Mouse (Mus musculus) Patski (cell line): ENCODE measurements around the gene Mrgprd. TPM values are rescaled to one million over a fixed set of nuclear protein-coding genes. Genes with fewer than 3 reads are reported as not detected.

Source experiments
- ATAC-seq: fragments of 100-300 bp; one replicate; pipeline ENCODE4 v1.8.0; 2021
- CTCF ChIA-PET: fragments of 350-600 bp; sonication (Branson Sonifier 250); formaldehyde crosslinking; loops from one replicate; lab custom pipeline; 2022; ENCODE audit warnings: inconsistent platforms; lab: Charles Lee
- POLR2A ChIA-PET: fragments of 350-600 bp; sonication (Branson Sonifier 250); formaldehyde crosslinking; loops from one replicate; lab custom pipeline; 2022; ENCODE audit warnings: antibody characterized with exemption, inconsistent platforms; lab: Charles Lee
- DNase-seq: peaks from one replicate; pipeline ENCODE4 v3.0.0-alpha.2; 2011; ENCODE audit warnings: low read depth, low spot score
- H3K27me3 ChIP-seq: fragments of 371-371 bp; one replicate; pipeline ENCODE4 v1.5.1; 2021
- CTCF ChIP-seq: fragments of 100-300 bp; IDR thresholded peaks from one replicate; pipeline ENCODE4 v1.5.1; 2021
- in situ Hi-C: fragments of 300-500 bp; cut with MboI; formaldehyde crosslinking; loops from 3 replicates; pipeline ENCODE4 v1.11.1; 2018; ENCODE audit warnings: low pct_unique_long_range_greater_than_20kb, mixed read lengths
- polyA plus RNA-seq: library from polyadenylated mRNA; unstranded; gene quantifications from one replicate; pipeline ENCODE4 v1.2.3, GENCODE M21; 2021

The Mrgprd gene
- polyA plus RNA-seq, 1 experiment from 2014 or later = not detected

DNA sequence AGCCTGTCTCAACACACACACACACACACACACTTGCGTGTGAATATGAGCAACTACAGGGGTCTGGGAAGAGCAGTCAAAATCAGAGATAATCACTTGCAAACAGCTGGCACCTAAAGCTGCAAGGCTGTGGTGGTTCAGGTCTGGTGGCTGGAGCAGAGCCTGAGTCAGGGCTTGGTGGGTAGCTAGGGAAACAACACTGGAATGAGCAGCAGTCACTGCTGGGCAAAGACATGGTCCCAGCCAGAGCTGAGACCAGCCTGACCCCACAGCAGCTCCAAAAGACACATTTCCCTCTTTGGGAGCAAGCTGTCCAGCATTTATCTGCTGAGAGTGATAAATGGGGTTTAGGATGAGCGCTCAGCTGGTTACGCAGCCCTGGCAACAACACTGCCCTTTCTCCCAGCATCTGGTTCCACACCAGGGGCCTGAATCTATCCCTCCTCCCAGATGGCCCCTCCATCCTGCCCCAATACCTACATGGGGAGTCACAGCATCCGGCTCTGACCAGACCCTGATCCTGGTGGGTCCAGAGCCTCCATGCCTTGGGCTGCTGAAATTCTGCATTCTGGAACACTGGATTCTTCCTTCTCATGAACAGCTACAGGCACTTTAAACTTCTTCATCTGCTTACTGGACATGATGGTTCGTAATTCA lies 25.7 kb downstream of the Mrgprd start:
- ATAC-seq (peak; percentile 94), DNase-seq (peak; percentile 89)
- CTCF ChIA-PET = interaction anchor here (0.7 to 1.3 kb wide), 2 partner anchors 10 to 51 kb away, joined by 3 read pairs; no protein-coding TSS in a partner anchor
- POLR2A ChIA-PET = no interaction called here
- in situ Hi-C loops = no loop called here
- TF ChIP-seq CTCF = no peak
- no peaks in the 10 kb centered on the region for H3K27me3 ChIP-seq

Other genes with a start within 250 kb of the Mrgprd start
- not detected for gene 1810010D01Rik, start 106.7 kb upstream of the Mrgprd start, polyA plus RNA-seq
- gene Tpcn2, start 30.8 kb upstream of the Mrgprd start, polyA plus RNA-seq = 18.6 TPM
- gene Mrgprf, start 14.0 kb upstream of the Mrgprd start, polyA plus RNA-seq = 0.09 TPM